Mouse (Mus musculus) midbrain, embryonic 16.5 days (tissue): ENCODE results near the gene Sirt5. TPM values are rescaled to one million over a fixed set of nuclear protein-coding genes. Genes with fewer than 3 reads are reported as not detected.

Source experiments
- ATAC-seq: fragments of 200-750 bp; cut with Nextera tagmentation; 2 replicates; pipeline ENCODE4 v1.8.0; 2017; ENCODE audit warnings: moderate TSS enrichment
- H3K27ac ChIP-seq: fragments of 300-500 bp; sonication (generic); 2 replicates; pipeline ENCODE4 v1.5.1; 2014; ENCODE audit warnings: mild to moderate bottlenecking, low read length, mixed read lengths
- H3K27me3 ChIP-seq: fragments of 300-500 bp; sonication (generic); 2 replicates; pipeline ENCODE4 v1.6.1; 2014; ENCODE audit warnings: low read depth, low read length, mixed read lengths; ENCODE audit not compliant: control insufficient read depth, insufficient read depth
- H3K36me3 ChIP-seq: fragments of 300-500 bp; sonication (generic); 2 replicates; pipeline ENCODE4 v1.6.1; 2014; ENCODE audit warnings: mild to moderate bottlenecking, low read length, moderate library complexity, mixed read lengths; ENCODE audit not compliant: control insufficient read depth, insufficient read depth
- H3K4me1 ChIP-seq: fragments of 300-500 bp; sonication (generic); 2 replicates; pipeline ENCODE4 v1.6.1; 2014; ENCODE audit warnings: mild to moderate bottlenecking, low read length, mixed read lengths; ENCODE audit not compliant: control insufficient read depth, insufficient read depth
- H3K4me2 ChIP-seq: fragments of 300-500 bp; sonication (generic); 2 replicates; pipeline ENCODE4 v1.6.1; 2014; ENCODE audit warnings: mild to moderate bottlenecking, low read length, mixed read lengths
- H3K4me3 ChIP-seq: fragments of 300-500 bp; sonication (generic); 2 replicates; pipeline ENCODE4 v1.5.1; 2014; ENCODE audit warnings: low read depth, mild to moderate bottlenecking, low read length, moderate library complexity, mixed read lengths
- H3K9ac ChIP-seq: fragments of 300-500 bp; sonication (generic); 2 replicates; pipeline ENCODE4 v1.6.1; 2014; ENCODE audit warnings: low read depth, low read length, mixed read lengths
- H3K9me3 ChIP-seq: fragments of 300-500 bp; sonication (generic); replicated peaks from 2 replicates; pipeline ENCODE4 v1.6.1; 2014; ENCODE audit warnings: mild to moderate bottlenecking, low read length, mixed read lengths; ENCODE audit not compliant: control insufficient read depth, poor library complexity, severe bottlenecking
- WGBS: fragments of 180-500 bp; shearing (Covaris S2); extraction: QIAGEN DNeasy Blood & Tissue Kit; methylation state at CpG from one replicate; pipeline ENCODE4 v1.1.7; 2014; 5-methylcytosine and 5-hydroxymethylcytosine counted together
- polyA plus RNA-seq: library from polyadenylated mRNA; unstranded; fragments of >200 nt; fragmentation: Nextera tagmentation; extraction: Ambion mirVana; gene quantifications from 2 replicates; pipeline ENCODE4 v1.2.1, GENCODE M21; 2015

Sirt5 gene
- polyA plus RNA-seq, 1 experiment from 2014 or later = 39.3 TPM

GRCm38 (mm10) chr13:43443706-43444105 lies 78.4 kb downstream of the Sirt5 start:
- H3K4me3 ChIP-seq = no peak overlapping the region
- no peak for ATAC-seq
- H3K27me3 ChIP-seq = no peaks in the 10 kb centered on the region
- H3K4me1 ChIP-seq = peaks cover 3% of the 10 kb centered on the region; the same call in 1 of the 2 replicates
- no peak overlapping the region for H3K4me2 ChIP-seq
- H3K9ac ChIP-seq = no peak overlapping the region
- WGBS = 95% methylated on average over 4 of the region's 4 CpGs
- no peaks in the 10 kb centered on the region for H3K36me3 ChIP-seq
- no peaks in the 10 kb centered on the region for H3K9me3 ChIP-seq
- no peak overlapping the region for H3K27ac ChIP-seq

GRCm38 (mm10) chr13:43444717-43445116 lies 79.4 kb downstream of the Sirt5 start:
- no peak overlapping the region for H3K4me2 ChIP-seq
- 93% methylated on average over 3 of the region's 3 CpGs for whole genome bisulfite sequencing
- H3K4me1 ChIP-seq = peaks cover 3% of the 10 kb centered on the region; the same call in 1 of the 2 replicates
- no peaks in the 10 kb centered on the region for H3K9me3 ChIP-seq
- H3K27ac ChIP-seq = no peak overlapping the region
- ATAC-seq = no peak
- H3K36me3 ChIP-seq = no peaks in the 10 kb centered on the region
- H3K27me3 ChIP-seq = no peaks in the 10 kb centered on the region
- H3K4me3 ChIP-seq = no peak overlapping the region
- H3K9ac ChIP-seq = no peak overlapping the region

Other genes starting within 250 kb of the Sirt5 start
- 84.0 and 91.8 TPM in 2 replicates for gene Tbc1d7, start 194.0 kb upstream of the Sirt5 start, polyA plus RNA-seq
- 2.2 and 2.6 TPM in 2 replicates for gene Gfod1, start 61.3 kb upstream of the Sirt5 start, polyA plus RNA-seq
- gene Nol7, start 32.9 kb downstream of the Sirt5 start, polyA plus RNA-seq = 151 and 161 TPM in 2 replicates
- gene Ranbp9, start 115.8 kb downstream of the Sirt5 start, polyA plus RNA-seq = 10.7 and 12.5 TPM in 2 replicates
- 5.6 and 6.2 TPM in 2 replicates for gene Mcur1, start 194.7 kb downstream of the Sirt5 start, polyA plus RNA-seq